Mouse (Mus musculus) cerebellum, adult 9-11 months (tissue): Measurements from ENCODE around the gene Col1a1.
A peak's percentile ranks its signal among the peaks of the same experiment; 100 is the strongest.

ENCODE experiments used
- DNase-seq: peaks from one replicate; pipeline ENCODE4 v3.0.0; 2022

The Col1a1 gene

GRCm38 (mm10) chr11:94939280-94939679 lies 3.3 kb downstream of the Col1a1 start:
- peak; percentile 61 for DNase-seq

GRCm38 (mm10) chr11:94941121-94941520 lies 5.1 kb downstream of the Col1a1 start:
- DNase-seq = no peak

- DNase-seq = no peak
These were observed 5.8 kb downstream of the Col1a1 start for GRCm38 (mm10) chr11:94941776-94942175.

GRCm38 (mm10) chr11:94942282-94943023 lies 6.4 kb downstream of the Col1a1 start:
- peak; percentile 41 for DNase-seq

GRCm38 (mm10) chr11:94943054-94943453 lies 7.0 kb downstream of the Col1a1 start:
- DNase-seq = no peak

- no peak for DNase-seq
These were observed 8.3 kb downstream of the Col1a1 start for GRCm38 (mm10) chr11:94944295-94944694.

GRCm38 (mm10) chr11:94945236-94945635 lies 9.2 kb downstream of the Col1a1 start:
- DNase-seq = no peak

- no peak for DNase-seq
These were observed 16.1 kb downstream of the Col1a1 start for GRCm38 (mm10) chr11:94952169-94952568.

- no peak for DNase-seq
These were observed 19.1 kb downstream of the Col1a1 start for GRCm38 (mm10) chr11:94955103-94955502.

GRCm38 (mm10) chr11:94957693-94958064 lies 21.7 kb downstream of the Col1a1 start:
- DNase-seq = no peak

- DNase-seq = peak; percentile 71
These were observed 22.2 kb downstream of the Col1a1 start for GRCm38 (mm10) chr11:94958065-94958858.

GRCm38 (mm10) chr11:94962534-94963101 lies 26.6 kb downstream of the Col1a1 start:
- peak; percentile 18 for DNase-seq

- DNase-seq = no peak
These were observed 31.4 kb downstream of the Col1a1 start, which contains the start of gene Hils1 for GRCm38 (mm10) chr11:94967419-94967818. TSS of gene Hils1 (plus strand) at chr11:94967593.

GRCm38 (mm10) chr11:94968187-94968586 lies 32.2 kb downstream of the Col1a1 start:
- peak; percentile 35 for DNase-seq

GRCm38 (mm10) chr11:94969709-94970108 lies 33.7 kb downstream of the Col1a1 start:
- peak; percentile 28 for DNase-seq

- peak; percentile 62 for DNase-seq
These were observed 34.4 kb downstream of the Col1a1 start for GRCm38 (mm10) chr11:94970210-94970943.

GRCm38 (mm10) chr11:94971895-94972615 lies 36.0 kb downstream of the Col1a1 start:
- peak; percentile 80 for DNase-seq

- peak; percentile 51 for DNase-seq
These were observed 36.9 kb downstream of the Col1a1 start for GRCm38 (mm10) chr11:94972887-94973286.

GRCm38 (mm10) chr11:94973313-94973712 lies 37.3 kb downstream of the Col1a1 start:
- DNase-seq = peak; percentile 28

GRCm38 (mm10) chr11:94974951-94975350 lies 38.9 kb downstream of the Col1a1 start:
- DNase-seq = peak; percentile 52

GRCm38 (mm10) chr11:94976199-94976598 lies 40.2 kb downstream of the Col1a1 start, which contains the start of gene Sgca:
TSS of gene Sgca (minus strand) at chr11:94976327.
- peak; percentile 36 for DNase-seq
